Mouse (Mus musculus) brain, embryonic 18.5 days (tissue): ENCODE measurements around the gene Mrps23.
A peak's percentile ranks its signal among the peaks of the same experiment; 100 is the strongest.

ENCODE experiments used
- DNase-seq: peaks from one replicate; pipeline ENCODE4 v3.0.0-alpha.2; 2012; ENCODE audit warnings: low read depth, low spot score

Mrps23 gene

DNA sequence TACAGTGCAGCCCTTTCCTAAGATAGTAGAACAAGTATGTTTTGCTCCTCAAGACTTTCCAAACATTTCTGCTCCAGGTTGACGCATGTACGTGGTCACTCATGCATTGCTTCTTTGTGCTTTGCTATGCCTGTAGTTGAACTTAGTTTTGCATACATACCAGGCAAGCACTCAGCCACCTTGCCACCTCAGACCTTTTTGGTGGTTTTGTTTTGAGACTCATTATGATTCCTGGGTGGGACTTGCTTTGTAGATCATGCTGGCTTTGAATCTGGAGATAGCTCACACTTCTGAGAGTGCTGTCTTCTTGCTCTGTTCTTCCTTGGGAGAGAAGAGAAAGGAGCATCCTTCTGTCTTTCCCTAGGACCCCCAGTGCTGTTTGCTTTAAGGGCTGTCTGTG, 3.5 kb downstream of the Mrps23 start:
- DNase-seq = no peak

DNA sequence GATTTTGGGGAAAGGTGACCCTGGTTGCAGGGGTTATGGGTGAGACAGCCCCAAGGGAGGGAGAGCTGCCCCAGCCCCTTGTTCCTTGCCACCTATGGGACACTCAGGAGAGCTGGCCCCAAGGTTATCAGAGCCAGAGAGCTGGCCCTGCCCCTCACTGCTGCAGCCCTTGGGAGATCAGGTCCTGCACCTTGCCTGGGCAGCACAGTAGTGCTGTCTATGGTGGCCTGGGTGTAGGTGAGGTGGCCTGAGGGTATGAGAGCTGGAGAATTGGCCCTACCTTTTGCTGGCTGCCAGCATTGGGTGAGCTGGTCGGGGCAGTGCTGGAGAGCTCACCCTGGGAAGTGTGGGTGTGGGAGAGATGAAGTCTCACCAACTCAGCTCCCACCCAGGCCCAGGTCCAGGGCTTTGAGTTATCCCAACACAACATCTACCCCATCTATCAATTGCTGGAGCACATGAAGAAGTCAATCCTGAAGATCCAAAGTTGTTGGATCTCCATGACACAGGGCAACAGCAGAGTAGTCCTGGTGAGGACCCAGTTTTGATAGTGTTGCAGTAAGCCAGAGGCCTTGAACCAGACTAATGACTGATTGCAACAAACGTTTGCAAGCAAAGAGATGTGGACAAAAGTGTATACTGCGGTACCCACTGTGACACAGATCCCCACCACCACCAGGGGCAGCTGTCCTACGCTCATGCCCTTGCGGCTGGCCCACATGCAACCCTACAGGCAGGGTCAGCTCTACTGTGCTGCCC, 7.8 kb downstream of the Mrps23 start:
- DNase-seq = no peak

DNA sequence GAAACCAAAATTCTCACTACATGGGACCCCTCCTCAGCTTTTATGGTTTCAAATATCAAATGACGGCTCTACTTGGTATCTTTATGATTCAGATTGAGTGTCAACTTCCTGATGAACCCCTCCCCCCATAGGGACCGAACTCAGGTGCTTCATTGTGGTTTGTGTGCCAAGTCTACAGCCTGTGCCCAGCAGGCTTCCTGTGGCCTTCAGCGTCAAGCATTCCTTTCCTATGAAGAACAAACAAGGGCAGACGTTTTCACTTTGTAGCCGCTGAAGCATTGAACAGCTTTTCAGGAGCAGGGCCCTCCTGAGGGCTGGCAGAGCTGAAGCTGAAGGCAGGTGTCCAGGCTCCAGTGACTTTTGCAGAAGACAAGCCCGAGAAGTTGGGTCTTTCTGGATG, 9.6 kb downstream of the Mrps23 start:
- no peak for DNase-seq

DNA sequence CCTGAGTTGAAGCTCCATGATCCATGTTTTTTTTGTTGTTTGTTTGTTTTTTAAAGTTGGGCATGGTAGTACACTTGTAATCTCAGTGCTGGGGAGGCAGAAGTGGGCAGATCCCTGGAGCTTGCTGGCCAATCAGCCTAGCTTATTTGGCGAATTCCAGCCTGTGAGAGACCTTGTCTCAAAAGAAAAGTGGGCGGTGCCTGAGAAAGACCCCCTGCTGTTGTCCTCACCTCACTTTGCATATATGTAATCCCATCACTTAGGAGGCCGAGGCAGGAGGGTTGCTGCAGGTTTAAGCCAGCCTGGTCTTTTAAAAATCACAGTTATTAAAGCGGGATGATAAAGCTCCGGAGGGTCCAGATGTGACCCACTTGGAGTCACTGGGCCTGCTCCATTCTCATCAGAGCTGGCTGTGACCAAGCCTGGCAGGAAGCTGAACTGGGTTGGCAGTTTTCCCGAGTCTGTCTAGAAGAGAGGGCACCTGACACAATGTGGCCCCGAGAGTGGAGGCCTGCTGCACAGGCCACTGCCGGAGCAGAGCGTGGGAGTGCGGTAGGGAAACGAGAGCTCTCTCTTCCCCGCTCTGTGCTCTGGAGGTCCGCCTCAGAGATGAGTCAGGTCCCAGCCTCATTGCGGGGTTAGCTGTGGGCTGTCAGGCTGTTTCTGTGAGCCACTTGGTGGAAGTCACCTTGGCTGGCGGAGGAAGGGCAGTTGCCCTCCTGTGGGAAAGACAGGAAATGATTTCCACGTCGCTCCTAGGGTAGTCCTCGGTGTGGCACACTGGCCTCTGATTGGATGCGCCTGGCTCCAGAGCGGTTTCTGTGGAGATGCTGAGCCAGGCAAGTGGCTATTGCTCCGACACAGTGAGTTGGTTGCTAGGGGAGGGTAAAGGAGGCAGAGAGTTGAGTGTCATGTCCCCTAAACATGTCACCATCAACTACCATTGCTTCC, 11.0 kb downstream of the Mrps23 start:
- no peak for DNase-seq

DNA sequence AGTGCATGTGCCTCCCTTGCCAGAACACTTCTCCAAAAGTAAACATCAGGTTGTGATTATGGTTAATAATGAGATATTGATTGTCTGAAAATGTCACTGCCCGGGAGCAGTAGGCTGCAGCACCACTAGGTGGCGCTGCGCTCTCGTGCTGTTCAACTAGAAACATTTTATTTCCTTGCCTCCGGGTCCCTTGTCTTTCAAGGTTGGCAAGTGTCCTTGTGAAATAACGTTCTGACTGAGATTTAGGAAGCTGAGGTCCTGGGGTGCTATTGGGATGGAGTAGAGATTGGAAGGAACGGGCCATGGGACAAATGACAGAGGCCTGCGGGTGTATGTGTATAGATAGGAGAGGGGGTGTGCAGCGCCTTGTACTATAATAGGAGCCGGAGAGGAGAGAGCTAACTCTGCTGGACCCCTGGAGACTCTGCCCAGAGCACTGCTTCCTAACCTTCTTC, 12.1 kb downstream of the Mrps23 start:
- peak; percentile 45 for DNase-seq

DNA sequence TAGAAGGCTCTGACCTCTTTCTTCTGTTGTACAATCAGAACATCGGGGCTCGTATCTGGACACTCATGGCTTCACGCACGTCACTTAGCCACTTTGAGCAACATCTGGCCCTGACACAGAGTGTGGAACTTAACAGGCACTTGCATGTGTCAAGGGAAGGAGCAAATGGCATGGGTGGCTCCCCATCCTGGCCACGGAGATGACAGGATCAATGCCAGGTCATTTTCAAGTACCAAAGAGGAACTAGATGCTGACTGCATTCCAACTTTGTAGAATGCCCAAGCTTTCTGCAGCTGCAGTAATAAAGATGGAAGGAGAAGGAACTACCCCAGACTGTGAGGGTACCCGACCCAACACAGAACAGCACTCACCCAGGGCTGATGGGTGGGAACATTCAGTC, 14.0 kb downstream of the Mrps23 start:
- DNase-seq = no peak

DNA sequence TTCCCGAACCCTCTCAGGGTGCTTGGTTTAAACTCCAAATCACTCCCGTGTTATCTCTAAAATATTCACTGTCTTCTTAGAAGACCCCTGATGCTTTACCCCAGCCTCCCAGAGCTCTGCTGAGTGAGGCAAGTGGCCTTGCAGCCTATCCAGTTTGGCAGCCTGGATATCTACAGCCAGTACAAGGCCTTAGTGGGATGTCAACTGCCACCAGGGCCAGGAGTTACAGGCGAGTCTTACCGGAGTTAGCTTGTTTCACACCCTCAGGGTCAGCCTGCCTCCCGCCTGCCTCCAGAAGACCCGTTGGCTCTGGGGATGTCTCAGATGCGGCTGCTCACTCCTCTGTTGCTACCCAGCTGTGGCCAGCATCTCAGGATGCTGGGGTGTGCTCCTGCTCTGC, 14.4 kb downstream of the Mrps23 start:
- no peak for DNase-seq

DNA sequence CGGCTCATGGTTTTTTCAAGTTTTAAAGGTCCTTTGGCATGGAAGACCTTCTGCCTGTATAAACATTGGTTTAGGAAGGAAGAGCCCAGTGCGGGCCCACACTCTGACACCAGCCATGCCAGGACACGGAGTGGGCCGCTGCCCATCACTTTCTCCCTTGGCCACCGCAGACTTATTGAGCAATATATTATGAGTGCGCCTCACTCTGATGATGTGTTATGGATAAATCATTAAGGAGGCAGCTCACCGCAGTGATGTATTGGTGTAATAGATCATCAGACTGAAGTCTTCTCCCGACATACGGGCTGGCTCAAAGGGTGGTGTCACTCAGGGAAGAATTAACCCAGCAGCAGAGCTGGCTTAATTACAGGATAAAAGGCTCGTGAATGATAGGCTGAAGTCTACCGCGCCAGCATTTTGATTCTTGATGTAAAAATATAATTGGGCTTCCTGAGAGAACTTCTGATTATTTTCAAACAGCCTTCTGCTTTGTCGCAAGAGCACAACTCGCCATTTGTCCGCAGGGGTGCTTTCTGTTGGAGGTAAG, 17.8 kb downstream of the Mrps23 start:
- no peak for DNase-seq

DNA sequence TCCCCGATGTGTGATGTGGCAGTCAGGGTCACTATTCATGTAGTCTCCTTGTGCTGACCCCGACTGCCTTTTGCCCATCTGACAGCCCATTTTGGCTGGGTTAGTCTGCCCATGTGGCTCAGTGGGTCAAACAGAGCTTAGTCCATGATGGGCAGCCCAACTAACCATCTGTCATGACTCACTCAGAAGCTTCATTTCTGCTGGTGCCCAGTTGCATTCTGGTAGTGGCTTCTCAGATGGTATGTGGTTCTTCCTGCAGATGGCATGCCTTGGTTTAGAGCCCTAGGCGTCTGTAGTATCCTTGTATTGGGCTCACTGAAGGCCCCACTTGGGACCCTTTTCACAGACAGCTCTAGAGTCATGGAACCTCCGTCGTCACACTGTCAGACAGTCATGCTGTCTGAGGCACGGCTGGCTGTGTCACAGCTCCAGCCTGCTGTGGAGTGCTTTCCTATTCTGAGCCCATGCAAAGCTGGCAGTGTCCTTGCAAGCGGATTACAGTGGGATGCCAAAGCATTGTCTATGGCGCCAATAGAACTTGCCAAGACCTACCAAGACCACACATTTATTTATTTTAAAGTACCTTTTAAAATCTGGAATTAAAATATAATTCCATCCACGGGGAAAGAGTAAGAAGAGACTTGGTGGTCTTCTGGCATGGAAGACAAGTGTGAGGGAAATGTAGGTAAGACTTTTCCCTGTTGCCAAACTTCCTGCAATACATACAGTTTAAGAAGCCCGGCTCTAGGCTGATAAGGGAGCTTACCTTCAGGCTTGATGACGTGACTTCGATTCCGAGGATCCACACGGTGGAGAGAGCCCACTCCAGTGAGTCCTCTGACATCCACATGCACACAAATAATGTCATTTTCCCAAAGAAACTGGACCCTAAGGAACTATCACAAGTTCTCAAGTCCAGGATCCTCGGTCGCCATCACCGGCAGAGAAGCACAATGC, 23.1 kb downstream of the Mrps23 start:
- no peak for DNase-seq

DNA sequence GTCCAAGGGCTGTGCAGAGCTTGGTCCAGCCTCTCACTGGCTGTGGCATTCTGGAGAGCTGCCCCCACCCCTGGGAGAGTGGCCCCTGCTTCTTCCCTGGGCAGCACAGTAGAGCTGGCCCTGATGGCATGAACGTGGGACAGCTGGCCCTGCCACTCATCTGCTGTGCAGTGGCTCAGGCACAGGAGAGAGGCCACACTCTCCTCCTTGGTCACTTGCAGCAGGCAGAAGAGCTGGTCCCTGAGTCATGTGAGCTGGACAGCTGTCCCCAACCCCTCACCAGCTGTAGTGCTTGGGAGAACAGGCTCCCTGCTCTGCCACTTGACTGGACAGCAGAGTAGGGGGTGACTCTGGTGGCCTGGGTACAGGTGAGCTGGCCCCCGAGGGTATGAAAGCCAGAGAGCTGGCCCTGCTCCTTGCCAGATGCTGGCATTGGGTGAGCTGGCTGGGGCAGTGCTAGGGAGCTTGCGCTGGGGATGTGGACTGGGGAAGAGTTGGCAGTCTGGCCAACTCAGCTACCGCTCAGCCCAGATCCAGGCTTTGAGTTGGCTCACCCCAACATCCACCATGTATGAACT, 27.1 kb downstream of the Mrps23 start:
- DNase-seq = no peak

DNA sequence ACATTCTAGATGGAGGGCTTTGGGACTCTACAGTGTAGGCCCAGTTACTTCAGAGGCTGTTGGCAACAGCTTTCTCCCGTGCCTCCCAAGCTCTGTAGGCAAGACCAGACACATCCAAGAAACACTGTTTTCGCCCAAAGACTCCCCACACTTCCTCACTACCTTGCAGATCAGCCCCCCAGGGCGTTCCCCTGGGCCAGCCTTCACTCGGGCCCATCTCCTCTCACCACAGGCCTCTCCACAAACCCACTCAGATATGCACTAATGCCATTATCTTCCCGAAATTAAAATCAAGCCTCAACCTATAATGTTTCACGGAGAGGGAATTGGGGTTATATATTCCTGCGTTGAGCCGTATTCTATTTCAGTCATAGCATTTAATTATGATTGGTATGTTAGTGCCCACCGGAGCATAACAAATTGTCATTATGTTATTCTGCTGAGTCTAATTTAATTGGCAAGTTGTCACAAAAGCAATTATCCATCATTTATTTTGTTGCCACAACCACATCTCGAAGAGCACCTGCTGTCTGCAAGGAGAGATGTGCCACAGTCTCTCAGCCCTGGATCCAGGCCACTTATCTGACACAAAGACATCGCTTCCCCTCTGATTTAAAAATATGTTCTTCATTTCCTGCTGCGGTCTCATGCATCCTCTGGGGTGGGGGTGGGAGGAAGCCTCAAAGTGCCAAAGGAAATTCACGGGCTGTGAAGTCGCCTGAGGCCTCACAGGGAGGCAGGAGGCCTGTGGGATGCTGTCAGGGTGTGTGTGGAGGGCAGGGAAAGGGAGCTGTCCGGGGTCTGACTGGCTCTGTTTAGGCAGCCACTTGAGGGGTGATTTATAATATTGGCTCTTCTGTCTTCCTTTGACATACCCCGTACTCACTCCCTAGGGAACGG, 29.6 kb downstream of the Mrps23 start:
- no peak for DNase-seq

DNA sequence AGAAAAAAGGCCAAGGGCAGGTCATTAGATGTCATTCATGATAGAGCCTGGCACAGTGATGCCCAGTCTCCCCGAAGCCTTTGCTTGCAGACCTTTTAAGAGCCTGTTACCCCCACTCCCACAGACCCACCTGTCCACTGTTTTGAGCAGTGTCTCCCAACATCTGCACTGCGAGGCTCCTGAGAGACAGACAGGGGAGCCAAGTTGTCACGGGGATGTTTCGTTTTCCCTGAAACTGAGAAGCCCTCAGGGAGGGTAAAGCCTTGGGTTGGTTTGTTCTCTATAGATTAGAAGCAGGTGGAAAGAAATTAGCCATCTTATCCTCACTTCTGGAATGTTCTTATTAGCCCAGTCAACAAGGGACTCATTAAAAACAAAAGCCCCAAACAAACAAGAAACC, 30.6 kb downstream of the Mrps23 start:
- no peak for DNase-seq

DNA sequence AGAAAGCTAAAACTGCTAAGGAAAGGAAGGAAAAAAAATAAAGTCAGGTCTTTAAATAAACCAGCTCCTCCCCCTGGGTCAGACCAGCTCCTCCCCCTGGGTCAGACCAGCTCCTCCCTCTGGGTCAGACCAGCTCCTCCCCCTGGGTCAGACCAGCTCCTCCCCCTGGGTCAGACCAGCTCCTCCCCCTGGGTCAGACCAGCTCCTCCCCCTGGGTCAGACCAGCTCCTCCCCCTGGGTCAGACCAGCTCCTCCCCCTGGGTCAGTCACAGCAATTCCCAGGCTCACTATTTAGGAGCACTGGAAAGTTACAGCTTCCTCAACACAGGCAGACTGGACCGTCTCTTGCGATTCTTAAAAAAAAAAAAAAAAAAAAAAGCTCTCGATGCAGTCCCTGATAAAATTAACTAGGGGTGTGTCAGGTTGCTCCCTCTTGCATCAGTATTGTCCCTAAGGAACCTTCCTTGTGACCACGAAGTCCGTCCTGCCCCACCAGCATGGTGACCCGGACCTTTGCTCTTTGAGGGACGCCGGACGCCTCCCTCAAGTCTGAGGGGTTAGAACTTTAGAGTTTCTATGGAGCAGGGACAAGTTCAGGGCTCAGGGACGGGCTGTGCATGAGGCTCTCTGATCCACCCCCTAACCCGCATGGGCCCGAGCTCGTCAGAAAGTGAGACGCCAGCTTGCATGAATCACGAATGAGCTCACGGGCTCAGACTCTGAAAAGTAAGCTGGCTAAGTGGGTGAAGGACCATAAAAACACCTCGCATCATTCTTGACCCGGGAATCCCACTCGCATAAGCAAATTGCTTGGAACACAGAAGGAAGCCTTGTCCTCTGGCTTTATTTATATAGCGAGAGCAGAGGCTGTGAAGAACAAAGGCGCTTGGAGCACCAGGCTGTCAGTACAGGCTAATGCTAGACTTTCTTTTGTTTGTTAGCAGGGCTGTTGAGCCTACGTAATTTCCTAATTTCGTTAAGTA, 31.3 kb downstream of the Mrps23 start:
- DNase-seq = no peak

DNA sequence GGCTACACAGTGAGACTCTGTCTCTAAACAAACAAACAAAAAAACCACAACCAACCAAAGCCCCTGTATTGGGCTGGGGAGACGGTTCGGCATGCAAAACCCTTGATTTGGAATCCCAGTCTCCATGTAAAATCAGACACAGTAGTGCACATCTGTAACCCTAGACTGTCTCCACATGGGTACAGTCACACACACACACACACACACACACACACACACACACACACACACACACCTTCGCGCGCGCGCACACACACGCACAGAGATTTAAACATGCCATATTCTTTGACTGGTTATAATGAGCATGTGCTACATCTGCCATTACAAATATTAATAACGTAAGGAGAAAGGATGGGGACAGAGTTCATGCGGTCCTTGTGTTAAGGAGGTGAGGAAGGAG, 36.1 kb downstream of the Mrps23 start:
- DNase-seq = no peak

DNA sequence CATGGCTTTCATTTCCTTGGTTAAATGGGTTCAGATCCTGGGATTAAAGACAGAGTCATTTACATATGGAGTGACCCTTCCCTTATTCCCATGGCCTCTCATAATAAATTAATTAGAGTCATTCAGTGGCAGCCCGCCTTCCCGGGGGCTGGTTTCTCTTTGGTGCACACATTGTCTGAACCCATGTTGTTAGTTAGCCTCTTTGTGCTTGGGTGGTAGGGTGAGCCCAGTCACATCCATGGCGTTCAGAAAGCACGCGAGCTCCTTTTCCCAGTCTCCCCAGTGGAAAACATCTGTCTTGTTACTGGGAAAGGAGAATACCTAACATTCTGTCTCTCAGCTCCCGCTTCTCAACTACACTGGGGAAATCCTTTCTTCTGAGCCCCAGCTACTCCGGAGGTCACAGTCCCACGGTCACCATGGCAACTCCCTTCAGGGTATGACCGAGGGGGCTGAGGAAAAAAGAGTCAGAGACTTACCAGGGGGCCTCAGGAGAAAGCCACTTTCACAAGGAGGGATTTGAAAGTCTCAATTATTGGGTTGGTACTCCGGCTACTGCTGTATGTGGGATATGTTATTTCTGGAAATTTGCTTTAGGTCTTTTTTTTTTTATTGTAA, 36.7 kb downstream of the Mrps23 start:
- no peak for DNase-seq

DNA sequence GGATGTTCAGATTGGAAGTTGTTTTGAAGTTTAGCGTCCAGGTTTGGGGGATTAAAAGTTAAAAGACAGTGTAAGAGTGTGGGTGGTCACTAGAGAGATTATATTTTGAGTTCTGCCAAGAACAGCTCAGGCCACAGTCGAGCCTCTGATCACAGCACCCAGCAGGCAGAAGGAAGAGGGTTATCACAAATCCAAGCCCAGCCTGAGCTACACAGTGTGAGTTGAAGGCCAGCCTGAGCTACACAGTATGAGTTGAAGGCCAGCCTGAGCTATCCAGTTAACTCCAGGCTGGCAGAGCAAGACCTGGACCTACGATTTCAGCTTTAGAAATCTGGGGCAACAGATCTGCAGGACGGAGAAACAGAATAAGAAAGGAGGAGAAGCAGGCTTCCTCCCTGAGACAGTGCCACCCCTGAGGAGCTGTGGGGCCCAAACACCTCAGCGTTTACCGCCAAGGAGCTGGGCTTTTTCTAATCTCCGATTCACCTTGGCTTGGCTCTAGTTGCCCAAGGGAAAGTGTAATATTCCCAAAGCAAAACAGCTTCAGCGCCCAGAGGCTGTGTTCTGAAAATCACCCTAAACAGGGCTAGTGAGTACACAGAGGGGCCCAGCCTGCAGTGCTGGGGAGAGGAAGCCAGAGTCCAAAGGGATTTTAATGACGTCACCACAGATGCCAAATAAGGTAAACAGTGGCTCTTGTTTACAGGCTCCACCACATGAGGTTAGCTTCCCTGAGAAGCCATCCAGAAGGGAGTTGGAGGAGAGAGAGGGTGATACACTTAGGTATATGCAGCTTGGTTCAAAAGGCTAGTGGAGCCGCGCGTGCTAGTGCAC, 37.5 kb downstream of the Mrps23 start:
- DNase-seq = no peak

DNA sequence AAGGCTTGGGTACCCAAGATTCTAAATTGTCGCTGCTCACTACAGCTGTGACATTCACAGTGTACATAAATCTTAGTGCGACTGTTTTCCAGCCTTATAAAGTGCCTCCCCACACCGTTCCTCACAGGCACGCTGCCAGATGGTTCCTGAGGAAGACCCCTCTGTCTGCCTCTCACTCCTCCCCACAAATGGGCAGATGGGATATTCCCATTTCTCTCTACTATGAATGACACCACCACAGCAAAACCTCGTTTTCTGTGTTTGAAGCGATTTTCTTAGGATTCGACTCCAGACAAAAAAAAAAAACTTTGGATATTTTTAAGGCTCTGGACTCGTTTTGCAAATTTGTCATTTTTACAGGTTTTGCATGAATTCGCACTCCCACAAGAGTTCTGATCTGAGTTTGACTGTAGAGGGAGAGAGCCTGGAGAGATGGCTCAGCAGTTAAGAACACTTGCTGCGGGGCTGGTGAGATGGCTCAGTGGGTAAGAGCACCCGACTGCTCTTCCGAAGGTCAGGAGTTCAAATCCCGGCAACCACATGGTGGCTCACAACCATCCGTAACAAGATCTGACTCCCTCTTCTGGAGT, 41.5 kb downstream of the Mrps23 start:
- DNase-seq = no peak
